Mouse (Mus musculus): ENCODE data around the gene Myh14. TPM values are rescaled to one million over a fixed set of nuclear protein-coding genes. Genes with fewer than 3 reads are reported as not detected.

Gene Myh14
- polyA plus RNA-seq, 1 experiment from 2014 or later: 1.1 TPM

GRCm38 (mm10) chr7:44604139-44604606 lies 66.5 kb downstream of the Myh14 start:
- H3K27me3 ChIP-seq (ENCODE audit: low read depth, poor library complexity, severe bottlenecking): peaks cover 88% of the 10 kb centered on the region
- H3K4me1 ChIP-seq: peaks cover 65% of the 10 kb centered on the region
- peak; percentile 90 for DNase-seq (ENCODE audit: low spot score)
- peak overlapping the region; percentile 52 for H3K4me3 ChIP-seq
- 2% methylated on average over 18 of the region's 25 CpGs for WGBS
- no peaks in the 10 kb centered on the region for H3K9me3 ChIP-seq (replicated peaks)
- no peaks in the 10 kb centered on the region for H3K36me3 ChIP-seq
- peak overlapping the region; percentile 81 for H3K27ac ChIP-seq (replicated peaks)

GRCm38 (mm10) chr7:44603186-44603855 lies 67.3 kb downstream of the Myh14 start:
- DNase-seq (ENCODE audit: low spot score): peak; percentile 52
- Histone ChIP-seq H3K27me3 (ENCODE audit: low read depth, poor library complexity, severe bottlenecking) (peaks cover 79% of the 10 kb centered on the region), H3K27ac (replicated peaks) (peak overlapping the region; percentile 81), H3K36me3 (no peaks in the 10 kb centered on the region; the same call in 1 of the 2 replicates), H3K4me1 (peaks cover 65% of the 10 kb centered on the region), H3K4me3 (peak overlapping the region; percentile 52), H3K9me3 (replicated peaks) (no peaks in the 10 kb centered on the region)
- WGBS: 2% methylated on average over 20 of the region's 20 CpGs

GRCm38 (mm10) chr7:44602443-44602842 lies 68.2 kb downstream of the Myh14 start:
- WGBS: 18% methylated on average over 11 of the region's 11 CpGs
- H3K4me1 ChIP-seq: peaks cover 65% of the 10 kb centered on the region
- peaks cover 71% of the 10 kb centered on the region for H3K27me3 ChIP-seq (ENCODE audit: low read depth, poor library complexity, severe bottlenecking)
- peak; percentile 43 for DNase-seq (ENCODE audit: low spot score)
- H3K27ac ChIP-seq (replicated peaks): peak overlapping the region; percentile 81
- H3K4me3 ChIP-seq: peak overlapping the region; percentile 52
- no peaks in the 10 kb centered on the region; the same call in 1 of the 2 replicates for H3K36me3 ChIP-seq
- H3K9me3 ChIP-seq (replicated peaks): no peaks in the 10 kb centered on the region

- H3K9me3 ChIP-seq (replicated peaks): no peaks in the 10 kb centered on the region
- H3K4me1 ChIP-seq: peaks cover 68% of the 10 kb centered on the region
- WGBS: 20% methylated on average over 19 of the region's 19 CpGs
- H3K27me3 ChIP-seq (ENCODE audit: low read depth, poor library complexity, severe bottlenecking): peaks cover 63% of the 10 kb centered on the region
- peak overlapping the region; percentile 81 for H3K27ac ChIP-seq (replicated peaks)
- no peaks in the 10 kb centered on the region; the same call in 1 of the 2 replicates for H3K36me3 ChIP-seq
- H3K4me3 ChIP-seq: peak overlapping the region; percentile 52
- no peak for DNase-seq (ENCODE audit: low spot score)
These were observed 69.0 kb downstream of the Myh14 start for GRCm38 (mm10) chr7:44601646-44602045.

- WGBS: 84% methylated on average over 10 of the region's 10 CpGs
- no peak for DNase-seq (ENCODE audit: low spot score)
- Histone ChIP-seq H3K9me3 (replicated peaks) (no peaks in the 10 kb centered on the region), H3K4me3 (no peak overlapping the region), H3K27ac (replicated peaks) (no peak overlapping the region), H3K36me3 (peaks cover 5% of the 10 kb centered on the region), H3K27me3 (ENCODE audit: low read depth, poor library complexity, severe bottlenecking) (peaks cover 55% of the 10 kb centered on the region), H3K4me1 (peaks cover 60% of the 10 kb centered on the region)
These were observed 69.9 kb downstream of the Myh14 start for GRCm38 (mm10) chr7:44600691-44601262.

- 80% methylated on average over 12 of the region's 12 CpGs for WGBS
- peaks cover 14% of the 10 kb centered on the region for H3K36me3 ChIP-seq
- peaks cover 37% of the 10 kb centered on the region for H3K27me3 ChIP-seq (ENCODE audit: low read depth, poor library complexity, severe bottlenecking)
- H3K9me3 ChIP-seq (replicated peaks): no peaks in the 10 kb centered on the region
- no peak for DNase-seq (ENCODE audit: low spot score)
- peaks cover 50% of the 10 kb centered on the region for H3K4me1 ChIP-seq
- no peak overlapping the region for H3K27ac ChIP-seq (replicated peaks)
- H3K4me3 ChIP-seq: no peak overlapping the region
These were observed 72.3 kb downstream of the Myh14 start for GRCm38 (mm10) chr7:44598336-44598735.

GRCm38 (mm10) chr7:44597666-44598065 lies 73.0 kb downstream of the Myh14 start:
- WGBS: 91% methylated on average over 4 of the region's 4 CpGs
- peaks cover 50% of the 10 kb centered on the region for H3K4me1 ChIP-seq
- no peak for DNase-seq (ENCODE audit: low spot score)
- peaks cover 14% of the 10 kb centered on the region for H3K36me3 ChIP-seq
- peaks cover 37% of the 10 kb centered on the region for H3K27me3 ChIP-seq (ENCODE audit: low read depth, poor library complexity, severe bottlenecking)
- H3K4me3 ChIP-seq: no peak overlapping the region
- no peaks in the 10 kb centered on the region for H3K9me3 ChIP-seq (replicated peaks)
- no peak overlapping the region for H3K27ac ChIP-seq (replicated peaks)

- 62% methylated on average over 5 of the region's 5 CpGs for WGBS
- Histone ChIP-seq H3K27ac (replicated peaks) (0 out of 2 replicates have a peak overlapping the region, but pooled peaks have one; percentile 55), H3K9me3 (replicated peaks) (no peaks in the 10 kb centered on the region), H3K27me3 (ENCODE audit: low read depth, poor library complexity, severe bottlenecking) (peaks cover 37% of the 10 kb centered on the region), H3K4me3 (no peak overlapping the region), H3K4me1 (peaks cover 50% of the 10 kb centered on the region), H3K36me3 (peaks cover 14% of the 10 kb centered on the region)
- no peak for DNase-seq (ENCODE audit: low spot score)
These were observed 73.6 kb downstream of the Myh14 start for GRCm38 (mm10) chr7:44596996-44597538.

- WGBS: 93% methylated on average over 6 of the region's 6 CpGs
- H3K27me3 ChIP-seq (ENCODE audit: low read depth, poor library complexity, severe bottlenecking): peaks cover 37% of the 10 kb centered on the region
These were observed 74.6 kb downstream of the Myh14 start for GRCm38 (mm10) chr7:44596051-44596450.

GRCm38 (mm10) chr7:44595131-44595561 lies 75.5 kb downstream of the Myh14 start:
- Histone ChIP-seq H3K4me1 (peaks cover 52% of the 10 kb centered on the region), H3K36me3 (peaks cover 14% of the 10 kb centered on the region), H3K9me3 (replicated peaks) (no peaks in the 10 kb centered on the region), H3K27ac (replicated peaks) (no peak overlapping the region), H3K4me3 (no peak overlapping the region), H3K27me3 (ENCODE audit: low read depth, poor library complexity, severe bottlenecking) (peaks cover 37% of the 10 kb centered on the region)
- 94% methylated on average over 20 of the region's 20 CpGs for WGBS
- no peak for DNase-seq (ENCODE audit: low spot score)

More at GRCm38 (mm10) chr7:44596051-44596450, 74.6 kb downstream of the Myh14 start:
- no peak overlapping the region for H3K27ac ChIP-seq (replicated peaks)
- DNase-seq (ENCODE audit: low spot score): no peak
- H3K9me3 ChIP-seq (replicated peaks): no peaks in the 10 kb centered on the region
- H3K36me3 ChIP-seq: peaks cover 14% of the 10 kb centered on the region
- H3K4me1 ChIP-seq: peaks cover 51% of the 10 kb centered on the region
- H3K4me3 ChIP-seq: no peak overlapping the region

GRCm38 (mm10) chr7:44594291-44594690 lies 76.4 kb downstream of the Myh14 start:
- DNase-seq (ENCODE audit: low spot score): no peak
- Histone ChIP-seq H3K4me3 (peak overlapping the region; percentile 72), H3K27ac (replicated peaks) (peak overlapping the region; percentile 46), H3K9me3 (replicated peaks) (no peaks in the 10 kb centered on the region), H3K4me1 (peaks cover 60% of the 10 kb centered on the region), H3K36me3 (peaks cover 14% of the 10 kb centered on the region), H3K27me3 (ENCODE audit: low read depth, poor library complexity, severe bottlenecking) (peaks cover 46% of the 10 kb centered on the region)
- WGBS: 68% methylated on average over 6 of the region's 6 CpGs

- Histone ChIP-seq H3K4me1 (peaks cover 65% of the 10 kb centered on the region), H3K27me3 (ENCODE audit: low read depth, poor library complexity, severe bottlenecking) (peaks cover 51% of the 10 kb centered on the region)
These were observed 76.9 kb downstream of the Myh14 start for GRCm38 (mm10) chr7:44593775-44594174.

GRCm38 (mm10) chr7:44593051-44593450 lies 77.6 kb downstream of the Myh14 start:
- Histone ChIP-seq H3K27me3 (ENCODE audit: low read depth, poor library complexity, severe bottlenecking) (peaks cover 58% of the 10 kb centered on the region), H3K4me1 (peaks cover 73% of the 10 kb centered on the region), H3K27ac (replicated peaks) (no peak overlapping the region), H3K9me3 (replicated peaks) (no peaks in the 10 kb centered on the region), H3K36me3 (peaks cover 14% of the 10 kb centered on the region), H3K4me3 (peak overlapping the region; percentile 72)
- no peak for DNase-seq (ENCODE audit: low spot score)
- 3% methylated on average over 15 of the region's 15 CpGs for WGBS

More at GRCm38 (mm10) chr7:44593775-44594174, 76.9 kb downstream of the Myh14 start:
- 2% methylated on average over 22 of the region's 22 CpGs for WGBS
- peaks cover 14% of the 10 kb centered on the region for H3K36me3 ChIP-seq
- peak overlapping the region; percentile 72 for H3K4me3 ChIP-seq
- no peaks in the 10 kb centered on the region for H3K9me3 ChIP-seq (replicated peaks)
- H3K27ac ChIP-seq (replicated peaks): peak overlapping the region; percentile 46
- DNase-seq (ENCODE audit: low spot score): peak; percentile 94
